Mouse (Mus musculus) spleen, adult 2 months (tissue): ENCODE results near the gene Hist2h2aa2.

Experiments used
- CTCF ChIP-seq: fragments of 200-500 bp; IDR thresholded peaks from 2 replicates; pipeline ENCODE4 v1.5.1; 2011; ENCODE audit warnings: mild to moderate bottlenecking, inconsistent platforms; ENCODE audit not compliant: insufficient read depth, insufficient read length, insufficient replicate concordance; ENCODE audit errors: extremely low read depth
- POLR2A ChIP-seq: fragments of 200-500 bp; IDR thresholded peaks from 2 replicates; pipeline ENCODE4 v1.6.1; 2011; ENCODE audit warnings: low read depth, low read length, inconsistent platforms

DNA sequence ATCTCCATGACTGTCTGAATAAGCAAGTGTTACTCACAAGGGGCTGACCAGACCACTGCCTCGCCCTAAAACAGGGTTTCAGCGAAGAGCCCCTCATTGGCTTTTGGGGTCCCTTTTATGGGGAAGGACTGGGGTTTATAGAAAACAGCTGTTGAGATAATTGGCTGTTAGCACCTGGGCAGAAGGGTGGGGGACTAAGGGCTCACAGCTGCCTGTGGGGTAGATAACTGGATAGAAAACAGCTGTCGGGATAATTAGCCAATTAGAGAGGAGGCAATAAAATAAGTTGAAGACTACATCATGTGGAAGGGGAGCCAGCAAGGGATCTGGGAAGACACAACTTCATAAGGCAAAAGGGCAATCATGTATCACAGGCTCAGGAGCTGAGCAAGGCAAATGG is 10.8 kb upstream of the Hist2h2aa2 start:
- TF ChIP-seq POLR2A (no peak), CTCF (no peak)
